Mouse (Mus musculus) retina, adult 2 months (tissue): ENCODE measurements around the gene Secisbp2.
"Not testable (repeated sequence)": the region's sequence is repeated elsewhere in the genome, so short reads cannot be mapped to it uniquely, and the experiment has no call there.

Source experiments
- DNase-seq: peaks from one replicate; pipeline ENCODE4 v3.0.0-alpha.2; 2012; ENCODE audit warnings: low read depth, low spot score

Gene Secisbp2

GRCm38 (mm10) chr13:51643924-51644828 lies 7.3 kb upstream of the Secisbp2 start:
- DNase-seq, result no peak

DNA sequence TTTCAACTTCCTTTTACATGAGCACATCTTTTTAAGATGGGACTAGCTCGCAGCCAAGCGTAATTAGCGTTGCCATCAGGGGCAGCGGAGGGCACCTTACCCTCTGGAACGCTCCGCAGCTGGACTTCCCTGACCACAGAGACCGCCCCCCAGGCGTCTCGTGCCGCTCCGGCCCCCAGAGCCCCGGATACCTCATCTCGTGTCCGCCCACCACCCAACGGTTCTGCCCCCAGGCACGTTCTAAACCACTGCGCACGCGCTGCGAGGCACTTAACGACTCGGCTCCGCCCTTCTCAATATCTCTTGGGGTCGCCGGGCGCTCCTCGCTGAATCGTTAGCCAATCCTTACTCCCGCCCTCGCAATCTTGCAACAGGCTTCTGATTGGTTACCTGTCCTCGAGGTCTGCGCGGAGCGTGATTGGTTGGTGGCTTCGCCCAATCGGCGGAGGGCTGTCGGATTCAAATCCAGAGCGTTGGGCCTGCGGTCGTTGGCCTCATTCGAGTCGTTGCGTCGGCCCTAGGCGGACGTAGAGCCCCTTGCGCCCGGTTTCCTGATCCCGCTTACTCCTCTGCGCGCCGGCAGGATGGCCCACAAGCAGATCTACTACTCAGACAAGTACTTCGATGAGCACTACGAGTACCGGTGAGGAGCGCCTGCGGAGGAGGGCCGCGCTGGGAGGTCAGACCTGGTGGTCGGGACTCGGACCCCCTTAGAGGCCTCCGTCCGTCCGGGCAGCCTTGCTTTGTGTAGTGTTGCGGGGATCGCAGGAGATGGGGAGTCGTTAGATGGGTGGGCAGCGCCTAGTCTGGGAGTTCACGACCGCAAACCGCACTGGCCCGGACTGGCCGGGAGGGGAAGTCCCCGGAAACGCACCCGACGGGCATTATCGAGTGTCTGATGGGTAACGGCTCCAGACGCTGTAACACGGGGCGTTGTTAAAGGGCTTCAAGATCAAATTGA lies 6.4 kb upstream of the Secisbp2 start, which contains the start of gene Cks2:
Gene Cks2 (plus strand): TSS at position 404 of the 961 bp plus-strand sequence.
- peak; percentile 88 for DNase-seq

GRCm38 (mm10) chr13:51645872-51646271 lies 5.6 kb upstream of the Secisbp2 start:
- no peak for DNase-seq

DNA sequence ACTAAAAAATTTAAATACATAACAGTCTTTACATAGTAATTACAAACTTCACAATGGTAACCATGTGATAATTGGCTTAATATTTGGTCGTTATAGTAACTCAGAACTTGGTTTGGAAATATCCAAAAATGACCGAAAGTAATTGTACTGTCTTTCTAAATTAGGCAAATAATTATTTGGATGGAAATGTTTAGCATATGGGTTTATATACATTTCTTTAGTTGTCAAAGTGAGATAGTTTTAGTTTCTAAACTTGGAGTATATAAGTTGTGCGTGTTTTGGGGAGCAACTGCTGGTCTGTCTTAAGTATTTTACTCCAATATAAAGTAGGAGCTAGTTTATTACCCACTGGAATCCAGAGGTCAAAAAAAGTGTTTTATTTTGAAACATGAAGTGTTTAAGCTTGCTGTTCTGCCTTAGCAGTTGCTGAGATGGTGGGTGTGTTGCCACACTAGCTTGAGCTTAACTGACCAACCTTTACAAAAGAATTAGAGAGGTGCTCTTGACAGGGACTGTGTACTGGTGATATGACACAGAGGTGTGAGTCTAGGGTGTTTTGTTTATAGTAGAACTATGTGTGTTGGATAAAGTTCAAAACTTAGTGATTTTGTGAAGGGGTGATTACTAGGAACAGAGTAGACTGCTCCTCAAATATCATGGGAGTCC lies 5.0 kb upstream of the Secisbp2 start:
- DNase-seq, result no peak

DNA sequence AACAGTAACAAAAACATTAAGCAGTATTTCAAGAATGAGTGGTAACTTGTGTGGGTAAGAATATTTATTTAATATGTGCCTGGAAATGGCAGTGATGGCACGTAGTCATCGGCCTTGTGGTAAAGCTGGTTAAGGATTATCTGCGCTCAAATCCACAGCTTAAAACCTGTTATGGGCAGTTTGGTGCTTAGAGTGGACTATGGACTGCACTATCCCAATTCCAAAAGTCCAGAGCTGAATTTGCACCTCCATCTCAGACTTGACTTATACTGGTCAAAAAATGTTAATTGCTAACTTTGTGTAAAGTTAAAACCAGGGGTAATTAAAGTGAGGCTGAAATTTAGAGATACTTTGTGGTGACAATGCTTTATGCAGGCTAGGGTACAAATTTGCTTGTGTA lies 3.7 kb upstream of the Secisbp2 start:
- DNase-seq, result no peak

DNA sequence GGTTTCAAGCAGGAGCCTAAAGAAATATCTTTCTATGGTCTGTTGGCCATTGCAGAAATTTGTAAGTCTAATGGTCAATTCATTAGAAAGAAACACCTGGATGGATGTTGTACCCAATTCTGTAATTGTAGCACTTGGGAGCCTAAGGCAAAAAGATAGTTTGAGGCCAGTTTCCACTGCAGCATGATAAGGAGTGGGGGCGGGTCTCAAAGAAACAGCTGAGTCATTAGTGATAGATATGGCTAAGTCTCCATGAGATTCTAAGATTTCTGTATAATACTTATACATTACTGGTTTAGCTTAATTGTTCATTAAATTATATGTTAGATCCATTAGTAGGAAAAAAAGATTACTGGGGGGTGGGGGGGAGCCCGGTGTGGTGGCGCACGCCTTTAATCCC lies 3.3 kb upstream of the Secisbp2 start:
- DNase-seq, result no peak

GRCm38 (mm10) chr13:51649740-51650139 lies 1.8 kb upstream of the Secisbp2 start:
- no peak for DNase-seq

- DNase-seq, result no peak
Observed at GRCm38 (mm10) chr13:51653159-51653558, 1.7 kb downstream of the Secisbp2 start.

- no peak for DNase-seq
Observed at GRCm38 (mm10) chr13:51653961-51654360, 2.5 kb downstream of the Secisbp2 start.

DNA sequence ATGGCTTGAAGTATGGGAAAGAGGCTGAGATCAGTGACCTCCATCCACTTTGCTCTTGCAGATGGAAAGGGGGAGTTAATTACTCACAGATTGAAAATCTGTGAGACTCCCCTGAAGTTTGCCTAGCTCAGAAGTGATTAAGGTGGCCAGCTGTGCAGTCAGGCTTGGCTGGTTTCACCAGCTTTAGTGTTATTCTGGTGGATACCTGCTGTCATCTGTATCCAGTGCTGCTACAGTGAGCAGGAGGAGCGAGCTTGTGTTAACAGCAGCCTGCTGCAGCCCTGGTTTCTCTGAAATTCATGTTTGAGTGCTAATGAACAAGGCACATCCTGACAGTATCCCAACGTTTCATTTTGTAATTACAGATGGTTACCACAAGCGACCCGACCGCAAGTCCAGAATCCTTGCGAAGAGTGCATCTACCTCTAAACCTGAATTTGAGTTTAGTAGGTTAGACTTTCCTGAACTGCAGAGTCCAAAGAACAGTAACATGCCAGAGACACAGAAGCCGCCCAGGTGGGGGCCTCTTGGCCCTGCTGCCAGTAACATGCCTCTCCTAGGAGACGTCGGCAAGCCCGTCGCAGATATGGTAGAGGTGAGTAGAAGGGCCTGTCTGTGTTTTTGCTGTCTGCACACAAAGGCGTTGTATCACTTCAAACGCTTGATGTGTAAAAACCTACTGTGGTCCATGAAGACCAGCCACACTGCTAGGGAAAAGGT lies 5.2 kb downstream of the Secisbp2 start:
- DNase-seq, result no peak

DNA sequence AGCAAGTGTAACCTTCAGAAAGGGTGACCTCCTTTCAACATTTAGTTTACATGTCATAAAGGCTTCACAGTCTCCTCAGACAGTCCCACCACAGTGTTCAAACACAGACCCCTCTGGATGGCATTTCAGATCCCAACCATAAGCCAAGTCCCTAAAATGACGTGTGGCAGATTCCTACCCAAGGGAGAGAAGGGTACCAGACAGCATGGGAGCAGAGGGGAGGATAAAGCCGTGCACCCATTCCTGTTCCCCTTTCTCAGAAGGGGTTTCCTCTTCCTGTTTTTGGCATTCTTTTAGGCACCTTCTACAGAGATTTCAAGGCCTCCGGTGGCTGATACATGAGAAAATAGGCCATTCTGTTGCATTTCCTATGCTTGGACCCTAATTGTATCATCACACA lies 6.6 kb downstream of the Secisbp2 start:
- no peak for DNase-seq

DNA sequence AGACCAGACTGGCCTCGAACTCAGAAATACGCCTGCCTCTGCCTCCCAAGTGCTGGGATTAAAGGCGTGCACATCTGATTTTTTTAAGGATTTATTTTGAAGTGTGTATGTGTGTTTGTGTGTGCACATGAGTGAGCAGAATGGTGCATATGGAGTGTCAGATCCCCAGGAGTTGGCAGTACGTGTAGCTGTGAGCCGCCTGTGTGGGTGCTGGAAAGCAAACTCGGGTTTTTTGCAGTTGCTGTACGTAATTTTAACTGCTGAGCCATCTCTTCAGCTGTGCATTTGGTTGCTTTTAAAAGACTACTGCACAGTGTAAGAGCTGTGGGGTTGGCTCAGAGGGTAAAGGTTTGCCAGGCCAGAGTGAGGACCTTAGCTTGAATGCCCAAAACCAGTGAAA lies 8.1 kb downstream of the Secisbp2 start:
- DNase-seq, result no peak

GRCm38 (mm10) chr13:51663561-51663960 lies 12.1 kb downstream of the Secisbp2 start:
- no peak for DNase-seq

DNA sequence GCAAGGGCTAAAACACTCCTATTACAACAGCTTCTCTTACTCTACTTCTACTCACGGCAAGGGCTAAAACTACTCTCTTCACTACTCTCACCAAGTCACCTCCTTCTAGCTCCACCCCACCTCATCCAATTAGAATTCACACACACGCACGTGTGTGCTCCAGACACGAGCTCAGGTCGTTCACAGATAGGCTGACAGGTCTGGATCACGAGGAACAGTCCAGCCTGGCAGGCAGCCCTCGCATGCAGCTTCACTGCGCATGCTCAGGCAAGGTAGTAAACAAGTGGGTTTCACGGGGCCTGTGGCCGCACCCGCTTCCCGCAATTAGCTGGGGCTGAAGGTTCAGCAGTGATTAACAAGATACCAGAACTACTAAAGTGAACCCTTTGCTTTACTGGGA lies 16.7 kb downstream of the Secisbp2 start:
- not testable (repeated sequence) for DNase-seq

DNA sequence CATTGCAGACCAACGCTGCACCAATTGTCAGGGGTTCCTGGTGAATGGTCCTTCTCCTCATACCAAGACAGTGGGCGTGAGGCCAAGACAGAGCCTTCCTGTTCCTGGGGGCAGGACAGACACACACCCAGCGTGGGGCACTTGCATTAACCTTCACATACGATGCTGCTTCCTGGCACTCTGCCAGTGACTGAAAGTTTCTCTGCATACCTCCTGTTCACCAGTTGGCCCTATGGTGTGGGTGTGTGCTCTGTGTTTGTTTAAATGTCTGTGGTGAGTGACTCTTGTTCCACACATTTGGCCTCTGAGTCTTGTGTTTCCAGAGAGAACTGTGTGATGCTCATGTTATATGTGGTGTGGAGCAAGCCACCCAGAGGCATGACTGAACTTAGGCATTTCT lies 25.1 kb downstream of the Secisbp2 start:
- DNase-seq, result no peak

DNA sequence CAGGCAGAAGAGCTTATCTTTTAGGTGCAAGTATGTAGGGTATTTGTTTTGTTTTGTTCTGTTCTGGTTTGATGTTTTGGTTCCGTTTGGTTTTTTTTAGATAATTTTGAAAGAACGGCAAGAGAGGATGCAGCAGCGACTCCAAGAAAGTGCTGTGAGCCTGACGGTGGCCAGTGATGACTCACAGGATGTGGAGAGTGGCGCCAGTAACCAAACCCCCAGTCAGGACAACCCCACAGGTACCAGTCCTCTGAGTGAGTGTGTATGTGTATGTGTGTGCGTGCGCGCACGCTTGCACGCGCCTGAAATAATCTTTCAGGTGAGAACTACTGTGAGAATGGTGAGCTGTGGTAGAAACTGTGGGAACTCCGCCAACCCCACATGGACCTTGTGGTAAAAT lies 25.5 kb downstream of the Secisbp2 start:
- DNase-seq, result no peak

DNA sequence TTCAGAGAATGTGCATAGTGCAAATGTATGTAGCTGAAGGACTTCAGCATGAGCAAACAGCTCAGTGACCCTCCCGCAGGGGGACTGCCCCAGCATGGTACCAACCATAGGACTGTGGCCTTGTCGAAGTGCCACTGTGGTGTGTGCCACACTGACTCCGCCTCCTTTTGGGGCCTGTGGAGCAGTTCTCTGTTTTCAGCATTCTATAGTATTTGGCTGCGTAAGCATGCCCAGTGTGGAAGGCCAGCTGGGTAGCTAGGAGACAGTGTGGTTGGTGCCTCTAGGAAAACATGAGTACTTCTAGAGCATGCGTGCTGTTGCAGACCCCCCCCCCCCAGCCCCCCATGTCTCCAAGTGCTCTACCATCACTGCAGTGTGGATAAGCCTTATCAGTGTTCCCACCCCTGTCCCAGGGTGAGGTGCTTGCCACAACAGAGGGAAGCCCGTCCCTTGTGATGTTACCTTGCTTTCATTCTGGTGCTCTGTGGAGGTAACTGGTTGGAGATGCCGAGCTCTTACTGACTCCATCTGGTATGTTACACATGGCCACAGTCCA lies 26.2 kb downstream of the Secisbp2 start:
- DNase-seq, result no peak

DNA sequence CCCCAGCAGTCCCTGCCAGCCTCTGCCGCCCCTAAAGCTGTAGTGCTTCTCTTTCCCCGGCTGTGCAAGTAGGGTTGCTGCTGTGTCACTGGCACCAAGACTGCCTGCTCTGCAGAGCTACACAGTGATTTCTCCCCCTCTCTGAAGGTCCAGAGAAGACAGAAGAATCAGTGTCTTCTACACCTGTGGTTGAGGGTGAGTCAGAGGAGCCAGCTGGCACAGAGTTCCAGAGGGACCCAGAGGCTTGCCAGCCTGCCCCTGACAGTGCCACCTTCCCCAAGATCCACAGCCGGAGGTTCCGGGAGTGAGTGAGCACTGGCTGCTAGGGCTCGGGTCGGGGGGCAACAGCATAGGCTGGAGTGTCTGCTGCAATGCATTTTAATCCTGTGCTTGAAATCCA lies 27.2 kb downstream of the Secisbp2 start:
- no peak for DNase-seq

- DNase-seq, result no peak
Observed at GRCm38 (mm10) chr13:51679332-51679731, 27.8 kb downstream of the Secisbp2 start.

GRCm38 (mm10) chr13:51681076-51681475 lies 29.6 kb downstream of the Secisbp2 start:
- no peak for DNase-seq

GRCm38 (mm10) chr13:51681634-51682033 lies 30.1 kb downstream of the Secisbp2 start:
- DNase-seq, result no peak
